Mouse (Mus musculus) heart, adult 2 months (tissue): Measurements from ENCODE around the gene Tubb5. TPM values are rescaled to one million over a fixed set of nuclear protein-coding genes. Genes with fewer than 3 reads are reported as not detected.
A peak's percentile ranks its signal among the peaks of the same experiment; 100 is the strongest.

ENCODE experiments used
- DNase-seq, 2 experiments: peaks; one replicate each; pipeline ENCODE4 v3.0.0; 2021
- H3K27ac ChIP-seq: fragments of 200-600 bp; 2 replicates; pipeline ENCODE4 v1.8.1; 2022
- H3K27me3 ChIP-seq: fragments of 200-500 bp; 2 replicates; pipeline ENCODE4 v1.6.1; 2012; ENCODE audit warnings: mild to moderate bottlenecking, low read length, inconsistent platforms, mixed read lengths; ENCODE audit not compliant: control insufficient read depth, insufficient read depth
- H3K36me3 ChIP-seq: fragments of 200-500 bp; 2 replicates; pipeline ENCODE4 v1.6.1; 2012; ENCODE audit warnings: low read length, inconsistent platforms; ENCODE audit not compliant: control insufficient read depth, insufficient read depth
- H3K4me1 ChIP-seq: fragments of 200-500 bp; 2 replicates; pipeline ENCODE4 v1.6.1; 2011; ENCODE audit warnings: low read length; ENCODE audit not compliant: control insufficient read depth, insufficient read depth
- H3K4me3 ChIP-seq: fragments of 200-600 bp; 2 replicates; pipeline ENCODE4 v1.8.1; 2022
- H3K79me2 ChIP-seq: fragments of 200-500 bp; replicated peaks from 2 replicates; pipeline ENCODE4 v1.6.1; 2012; ENCODE audit warnings: mild to moderate bottlenecking, inconsistent platforms, low read length, moderate library complexity, mixed read lengths; ENCODE audit not compliant: control insufficient read depth, insufficient read depth
- H3K9ac ChIP-seq: fragments of 200-500 bp; 2 replicates; pipeline ENCODE4 v1.6.1; 2012; ENCODE audit warnings: low read depth, mild to moderate bottlenecking, control low read depth, inconsistent platforms, low read length, mixed read lengths
- CTCF ChIP-seq: fragments of 200-600 bp; IDR thresholded peaks from 2 replicates; pipeline ENCODE4 v1.8.1; 2022; ENCODE audit warnings: antibody characterized with exemption, mild to moderate bottlenecking, moderate library complexity
- EP300 ChIP-seq: fragments of 200-500 bp; IDR thresholded peaks from 2 replicates; pipeline ENCODE4 v1.6.1; 2011; ENCODE audit warnings: low read depth, low read length, control low read depth; ENCODE audit not compliant: insufficient read depth
- POLR2A ChIP-seq: fragments of 200-500 bp; IDR thresholded peaks from 2 replicates; pipeline ENCODE4 v1.6.1; 2011; ENCODE audit warnings: mild to moderate bottlenecking, low read depth, low read length, control low read depth; ENCODE audit not compliant: insufficient read depth
- WGBS: fragments of 180-500 bp; shearing (Covaris S2); methylation state at CpG from one replicate; pipeline ENCODE4 v1.1.7; 2018; 5-methylcytosine and 5-hydroxymethylcytosine counted together
- intact Hi-C: fragments of 180-260 bp; cut with DNase I; formaldehyde crosslinking; loops from one replicate; pipeline ENCODE4 v1.15.1; 2025
- polyA plus RNA-seq: library from polyadenylated mRNA; depleted of rRNA; stranded (reverse); fragments of >200 nt; gene quantifications from 2 replicates; pipeline ENCODE4 v1.2.3, GENCODE M21; 2012
- total RNA-seq, 2 experiments: library from RNA; stranded (reverse); gene quantifications; 2 replicates each; pipeline ENCODE4 v1.2.3; 2021

Gene Tubb5
- total and polyA plus RNA-seq, 3 experiments = 83.0 to 108 (median 90.1) TPM

GRCm38 (mm10) chr17:35873774-35874519 is 35.8 kb upstream of the Tubb5 start:
- Histone ChIP-seq H3K36me3 (peaks cover 9% of the 10 kb centered on the region; the same call in 1 of the 2 replicates), H3K27ac (peak overlapping the region; percentile 48)
- intact Hi-C loops = loop anchor here (1.0 to 2.0 kb wide), 2 partner anchors 38 to 133 kb away; no protein-coding TSS in a partner anchor

GRCm38 (mm10) chr17:35870884-35871696 is 33.0 kb upstream of the Tubb5 start:
- H3K27me3 ChIP-seq = no peaks in the 10 kb centered on the region
- 25% methylated on average over 8 of the region's 8 CpGs for WGBS
- peak in 1 of 2 experiments; percentile 45 for DNase-seq
- peak overlapping the region; percentile 61 for H3K4me3 ChIP-seq
- H3K27ac ChIP-seq = peak overlapping the region; percentile 98
- intact Hi-C loops = no loop called here
- peak overlapping the region; percentile 18 for H3K9ac ChIP-seq
- TF ChIP-seq EP300 = no peak
- TF ChIP-seq CTCF = peak; percentile 71
- no peaks in the 10 kb centered on the region for H3K79me2 ChIP-seq
- peaks cover 10% of the 10 kb centered on the region for H3K4me1 ChIP-seq
- H3K36me3 ChIP-seq = peaks cover 9% of the 10 kb centered on the region; the same call in 1 of the 2 replicates

More at GRCm38 (mm10) chr17:35873774-35874519, 35.8 kb upstream of the Tubb5 start:
- Histone ChIP-seq H3K4me3 (peak overlapping the region; percentile 16; the same call in 1 of the 2 replicates), H3K9ac (peak overlapping the region; percentile 31; the same call in 1 of the 2 replicates), H3K4me1 (peaks cover 10% of the 10 kb centered on the region), H3K27me3 (no peaks in the 10 kb centered on the region), H3K79me2 (no peaks in the 10 kb centered on the region)
- peak; percentile 96 for TF ChIP-seq EP300
- TF ChIP-seq CTCF = no peak; the same call in none of the 2 replicates
- TF ChIP-seq POLR2A = no peak
- WGBS = 19% methylated on average over 21 of the region's 21 CpGs
- peak; percentile 89 to 93 for DNase-seq

GRCm38 (mm10) chr17:35870151-35870883 is 32.2 kb upstream of the Tubb5 start:
- Histone ChIP-seq H3K79me2 (no peaks in the 10 kb centered on the region), H3K9ac (peak overlapping the region; percentile 18), H3K4me1 (peaks cover 10% of the 10 kb centered on the region), H3K36me3 (peaks cover 8% of the 10 kb centered on the region; the same call in 1 of the 2 replicates), H3K27ac (peak overlapping the region; percentile 98), H3K27me3 (no peaks in the 10 kb centered on the region), H3K4me3 (peak overlapping the region; percentile 61)
- peak; percentile 79 to 88 for DNase-seq
- TF ChIP-seq CTCF (peak; percentile 46), POLR2A (peak; percentile 73), EP300 (peak; percentile 79; the same call in 1 of the 2 replicates)
- intact Hi-C loops = no loop called here
- 18% methylated on average over 9 of the region's 9 CpGs for WGBS

- 19% methylated on average over 7 of the region's 7 CpGs for WGBS
- TF ChIP-seq EP300 (no peak), CTCF (no peak), POLR2A (peak; percentile 38; the same call in 1 of the 2 replicates)
- DNase-seq = peak; percentile 67 to 71
- intact Hi-C loops = no loop called here
- Histone ChIP-seq H3K36me3 (peaks cover 7% of the 10 kb centered on the region; the same call in 1 of the 2 replicates), H3K4me1 (peaks cover 14% of the 10 kb centered on the region), H3K79me2 (no peaks in the 10 kb centered on the region), H3K4me3 (peak overlapping the region; percentile 61), H3K27me3 (no peaks in the 10 kb centered on the region), H3K9ac (peak overlapping the region; percentile 91), H3K27ac (peak overlapping the region; percentile 98)
Observed at GRCm38 (mm10) chr17:35869346-35870067, 31.4 kb upstream of the Tubb5 start.

GRCm38 (mm10) chr17:35868961-35869345 is 30.8 kb upstream of the Tubb5 start:
- Histone ChIP-seq H3K79me2 (no peaks in the 10 kb centered on the region), H3K27ac (peak overlapping the region; percentile 98), H3K4me3 (peak overlapping the region; percentile 61), H3K9ac (peak overlapping the region; percentile 91), H3K4me1 (peaks cover 15% of the 10 kb centered on the region), H3K27me3 (no peaks in the 10 kb centered on the region), H3K36me3 (peaks cover 4% of the 10 kb centered on the region; the same call in 1 of the 2 replicates)
- intact Hi-C loops = no loop called here
- WGBS = 7% methylated on average over 7 of the region's 7 CpGs
- no peak for DNase-seq
- TF ChIP-seq CTCF = no peak
- no peak for TF ChIP-seq POLR2A
- TF ChIP-seq EP300 = no peak
